Mouse (Mus musculus) liver, embryonic 14.5 days (tissue): ENCODE results near the gene Phlpp1.

Experiments
- CTCF ChIP-seq: IDR thresholded peaks from 2 replicates; pipeline ENCODE4 v1.5.1; 2016; ENCODE audit warnings: antibody characterized with exemption, low read depth, control low read depth
- EP300 ChIP-seq: IDR thresholded peaks from 2 replicates; pipeline ENCODE4 v1.6.1; 2016; ENCODE audit warnings: antibody characterized with exemption, low read depth

DNA sequence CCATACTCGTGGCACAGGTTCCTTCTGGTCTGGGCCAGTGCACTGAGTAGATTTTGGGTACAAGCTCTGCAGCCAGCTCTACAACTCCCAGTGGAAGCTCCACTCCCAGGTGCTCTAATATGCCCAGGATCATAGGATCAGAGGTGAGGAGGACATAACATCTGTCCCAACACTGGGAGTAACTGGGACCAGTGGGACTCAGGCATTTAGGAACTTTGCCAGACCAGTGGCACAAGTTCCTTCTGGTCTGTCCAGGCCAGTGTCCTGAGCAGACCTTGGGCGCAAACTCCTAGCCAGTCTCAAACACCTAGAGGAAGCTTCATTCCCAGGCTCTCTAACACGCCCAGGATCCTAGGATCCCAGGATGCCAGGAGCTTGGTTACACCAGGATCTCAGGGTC is 72.7 kb downstream of the Phlpp1 start:
- TF ChIP-seq CTCF = no peak
- no peak for TF ChIP-seq EP300
